ENCODE assay signal across 8 mouse cellular contexts in genomic region chr14:75445948-75446281, GRCm38 (mm10). TPM values are rescaled to one million over a fixed set of nuclear protein-coding genes. Genes with fewer than 3 reads are reported as not detected.
DNase-seq lines count a peak whose midpoint lies in the region; ATAC-seq lines count a peak whose summit lies in the region.

No protein-coding gene starts in this region.

- H3K4me1 ChIP-seq in kidney, embryonic 14.5 days (ENCODE audit: control insufficient read depth, insufficient read depth, low read length) = no peaks in the 10 kb centered on the region; the same call in 1 of the 2 replicates
- H3K4me1 ChIP-seq in embryonic facial prominence, embryonic 12.5 days = peaks cover 10% of the 10 kb centered on the region
- H3K4me1 ChIP-seq in intestine, embryonic 14.5 days (replicated peaks; ENCODE audit: control insufficient read depth, insufficient read depth, low read length) = 0 out of 2 replicates have a peak, but pooled peaks cover 6% of the 10 kb centered on the region
- H3K4me1 ChIP-seq in midbrain, embryonic 15.5 days = peaks cover 21% of the 10 kb centered on the region

- no peak for DNase-seq in kidney, adult 8-10 months
- DNase-seq in intestine, embryonic 14.5 days (ENCODE audit: low spot score) = no peak
- no peak for DNase-seq in urinary bladder, postnatal 36 days (ENCODE audit: low spot score in 2 of 2)
- no peak for DNase-seq in embryo, embryonic 10.5 days (ENCODE audit: low spot score)

- peak overlapping the region; percentile 36 for H3K4me2 ChIP-seq in kidney, embryonic 14.5 days (replicated peaks; ENCODE audit: low read depth, low read length)
- peak overlapping the region; percentile 57 for H3K4me2 ChIP-seq in embryonic facial prominence, embryonic 12.5 days (replicated peaks)
- H3K4me2 ChIP-seq in intestine, embryonic 14.5 days (ENCODE audit: low read length) = peak overlapping the region; percentile 49
- H3K4me2 ChIP-seq in midbrain, embryonic 15.5 days = peak overlapping the region; percentile 56

- H3K36me3 ChIP-seq in kidney, embryonic 14.5 days (ENCODE audit: control insufficient read depth, insufficient read depth, low read length) = no peaks in the 10 kb centered on the region
- H3K36me3 ChIP-seq in embryonic facial prominence, embryonic 12.5 days = no peaks in the 10 kb centered on the region
- no peaks in the 10 kb centered on the region for H3K36me3 ChIP-seq in intestine, embryonic 14.5 days (ENCODE audit: control insufficient read depth, insufficient read depth, low read length)
- H3K36me3 ChIP-seq in midbrain, embryonic 15.5 days (replicated peaks) = no peaks in the 10 kb centered on the region

- H3K4me3 ChIP-seq in kidney, embryonic 14.5 days (ENCODE audit: low read length) = peak overlapping the region; percentile 22; the same call in 1 of the 2 replicates
- peak overlapping the region; percentile 32 for H3K4me3 ChIP-seq in embryonic facial prominence, embryonic 12.5 days
- H3K4me3 ChIP-seq in intestine, embryonic 14.5 days (ENCODE audit: low read depth, low read length) = peak overlapping the region; percentile 29
- peak overlapping the region; percentile 33 for H3K4me3 ChIP-seq in midbrain, embryonic 15.5 days

- 40% methylated on average over 6 of the region's 6 CpGs for WGBS in kidney, embryonic 14.5 days
- WGBS in embryonic facial prominence, embryonic 12.5 days = 29% methylated on average over 6 of the region's 6 CpGs
- WGBS in intestine, embryonic 14.5 days = 34% methylated on average over 6 of the region's 6 CpGs
- WGBS in midbrain, embryonic 15.5 days = 25% methylated on average over 6 of the region's 6 CpGs

- H3K27me3 ChIP-seq in kidney, embryonic 14.5 days (ENCODE audit: control insufficient read depth, insufficient read depth, low read length) = no peaks in the 10 kb centered on the region
- no peaks in the 10 kb centered on the region for H3K27me3 ChIP-seq in embryonic facial prominence, embryonic 12.5 days
- H3K27me3 ChIP-seq in intestine, embryonic 14.5 days (replicated peaks; ENCODE audit: control insufficient read depth, insufficient read depth, low read length) = no peaks in the 10 kb centered on the region
- no peaks in the 10 kb centered on the region for H3K27me3 ChIP-seq in midbrain, embryonic 15.5 days (replicated peaks)

- H3K9me3 ChIP-seq in kidney, embryonic 14.5 days (ENCODE audit: control insufficient read depth, low read length) = no peaks in the 10 kb centered on the region
- no peaks in the 10 kb centered on the region for H3K9me3 ChIP-seq in embryonic facial prominence, embryonic 12.5 days
- H3K9me3 ChIP-seq in intestine, embryonic 14.5 days (ENCODE audit: control insufficient read depth, low read length) = no peaks in the 10 kb centered on the region
- no peaks in the 10 kb centered on the region for H3K9me3 ChIP-seq in midbrain, embryonic 15.5 days

- ATAC-seq in kidney, embryonic 14.5 days (ENCODE audit: low FRiP score, low TSS enrichment) = peak; percentile 20; the same call in 1 of the 2 replicates
- ATAC-seq in embryonic facial prominence, embryonic 12.5 days (ENCODE audit: insufficient number of reproducible peaks, insufficient read depth, low FRiP score, low TSS enrichment) = no peak
- ATAC-seq in intestine, embryonic 14.5 days (replicated peaks; ENCODE audit: low FRiP score, low TSS enrichment, low read depth) = no peak
- ATAC-seq in midbrain, embryonic 15.5 days (replicated peaks) = no peak; the same call in 1 of the 2 replicates
- no peak for ATAC-seq in cerebellum, adult (ENCODE audit: insufficient number of reproducible peaks, low FRiP score, low TSS enrichment)

- peak overlapping the region; percentile 7; the same call in 1 of the 2 replicates for H3K9ac ChIP-seq in kidney, embryonic 14.5 days (ENCODE audit: low read depth, low read length)
- peak overlapping the region; percentile 25; the same call in 1 of the 2 replicates for H3K9ac ChIP-seq in embryonic facial prominence, embryonic 12.5 days
- 0 out of 2 replicates have a peak overlapping the region, but pooled peaks have one; percentile 25 for H3K9ac ChIP-seq in intestine, embryonic 14.5 days (ENCODE audit: low read length)
- peak overlapping the region; percentile 31 for H3K9ac ChIP-seq in midbrain, embryonic 15.5 days

- H3K27ac ChIP-seq in kidney, embryonic 14.5 days (ENCODE audit: low read depth, low read length) = no peak overlapping the region
- no peak overlapping the region for H3K27ac ChIP-seq in embryonic facial prominence, embryonic 12.5 days
- no peak overlapping the region for H3K27ac ChIP-seq in intestine, embryonic 14.5 days (ENCODE audit: low read depth)
- peak overlapping the region; percentile 71 for H3K27ac ChIP-seq in midbrain, embryonic 15.5 days

RNA-seq across cellular contexts. Expression of gene Siah3, which starts 9.9 kb away (rescaled TPM):
- polyA plus RNA-seq in kidney, embryonic 14.5 days (2014; fragmentation: Nextera tagmentation; extraction: Ambion mirVana) = 0.09 and 0.28 TPM in 2 replicates
- polyA plus RNA-seq in embryonic facial prominence, embryonic 12.5 days (2016; fragmentation: Nextera tagmentation; extraction: Ambion mirVana) = 0.11 and 0.12 TPM in 2 replicates
- 0.24 and 0.28 TPM in 2 replicates for polyA plus RNA-seq in intestine, embryonic 14.5 days (2014; fragmentation: Nextera tagmentation; extraction: Ambion mirVana)
- polyA plus RNA-seq in midbrain, embryonic 15.5 days (2015; fragmentation: Nextera tagmentation; extraction: Ambion mirVana) = 3.0 and 3.4 TPM in 2 replicates
